Mouse (Mus musculus) fat pad, adult 2 months (tissue): ENCODE results near the gene Wrb.

Source experiments
- DNase-seq: peaks from one replicate; pipeline ENCODE4 v3.0.0-alpha.2; 2011; ENCODE audit warnings: low read depth, low spot score; ENCODE audit errors: extremely low read depth

Gene Wrb

DNA sequence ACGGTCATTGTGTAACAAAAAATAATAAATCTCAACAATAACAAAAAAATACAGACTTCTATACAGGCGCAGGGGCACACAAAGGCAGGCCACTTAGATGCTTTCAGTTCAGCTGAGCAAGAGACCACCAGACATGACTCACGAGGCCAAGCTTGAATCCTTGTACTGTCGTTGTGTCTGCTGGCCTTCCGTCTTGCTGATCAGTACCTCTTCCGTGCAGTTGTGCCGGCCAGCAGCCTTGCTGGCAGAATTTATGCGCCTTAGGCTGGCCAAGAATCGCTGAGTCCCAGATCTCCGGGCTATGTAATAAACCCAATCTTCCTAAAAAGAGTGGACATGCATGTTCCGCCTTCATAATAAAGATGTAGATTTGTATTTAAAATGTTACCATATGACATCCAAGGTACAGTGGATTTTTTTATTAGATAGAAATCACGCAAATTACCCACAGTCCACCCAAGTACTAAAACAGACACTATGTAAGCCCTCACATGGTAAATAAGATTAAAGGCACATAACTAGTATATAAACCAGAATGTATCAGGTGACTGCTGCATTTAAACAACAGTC is 13.4 kb downstream of the Wrb start:
- DNase-seq = no peak

DNA sequence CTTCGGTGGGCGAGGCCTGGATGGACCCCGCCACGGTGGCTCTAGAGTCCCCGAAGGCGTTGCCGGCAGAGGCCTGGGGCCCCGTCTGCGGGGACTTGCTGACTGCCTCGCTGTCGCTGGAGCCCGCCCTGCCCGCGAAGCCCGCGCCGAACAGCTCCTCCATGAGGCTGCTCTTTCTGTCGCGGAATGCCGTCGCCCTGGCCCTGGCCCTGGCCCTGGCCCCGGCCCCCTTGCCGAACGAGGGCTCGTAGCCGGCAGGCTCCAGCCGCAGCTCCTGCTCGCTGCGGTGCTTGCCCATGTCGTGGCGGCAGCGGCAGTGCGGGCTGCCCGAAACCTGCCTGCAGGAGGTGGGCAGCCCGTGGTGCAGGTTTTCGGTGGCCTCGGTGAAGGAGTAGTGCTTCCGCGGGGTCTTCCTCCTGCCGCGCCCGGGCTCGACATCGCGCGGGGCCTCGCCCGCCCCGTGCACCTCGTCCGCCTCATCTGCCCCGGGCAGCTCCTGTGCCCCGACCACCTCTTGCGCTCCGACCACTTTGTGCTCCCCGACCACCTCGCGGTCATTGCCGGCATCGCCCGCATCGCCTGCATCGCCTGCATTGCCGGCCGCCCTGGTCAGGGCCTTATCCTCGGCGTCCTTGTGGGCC is 14.0 kb downstream of the Wrb start:
- DNase-seq = no peak

DNA sequence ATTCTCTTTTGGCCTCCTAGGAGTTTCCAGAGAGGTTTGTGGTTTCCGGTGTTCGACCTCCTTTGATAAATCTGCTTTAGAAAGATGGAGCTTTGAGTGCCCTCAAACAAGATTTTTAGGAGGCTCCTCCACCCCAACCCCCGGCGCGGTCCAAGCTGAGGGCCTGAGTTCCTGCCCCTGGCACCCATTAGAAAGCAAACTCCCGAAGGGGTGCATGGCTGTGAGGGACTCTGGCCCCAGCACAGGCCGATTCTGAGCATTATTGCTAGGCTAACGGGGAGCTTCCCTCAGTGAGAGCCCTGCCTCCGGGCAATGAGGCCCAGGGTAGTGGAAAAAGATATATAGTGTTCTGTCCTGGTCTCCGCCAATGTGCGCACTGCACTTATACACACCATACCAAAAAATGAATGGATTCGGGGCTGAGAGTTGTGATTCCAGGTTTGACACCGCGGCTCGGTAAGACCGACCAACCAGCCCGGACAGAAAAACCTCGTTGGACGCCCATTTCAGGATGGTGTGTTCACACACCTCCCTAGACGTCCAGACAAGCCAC is 14.7 kb downstream of the Wrb start:
- DNase-seq = no peak

DNA sequence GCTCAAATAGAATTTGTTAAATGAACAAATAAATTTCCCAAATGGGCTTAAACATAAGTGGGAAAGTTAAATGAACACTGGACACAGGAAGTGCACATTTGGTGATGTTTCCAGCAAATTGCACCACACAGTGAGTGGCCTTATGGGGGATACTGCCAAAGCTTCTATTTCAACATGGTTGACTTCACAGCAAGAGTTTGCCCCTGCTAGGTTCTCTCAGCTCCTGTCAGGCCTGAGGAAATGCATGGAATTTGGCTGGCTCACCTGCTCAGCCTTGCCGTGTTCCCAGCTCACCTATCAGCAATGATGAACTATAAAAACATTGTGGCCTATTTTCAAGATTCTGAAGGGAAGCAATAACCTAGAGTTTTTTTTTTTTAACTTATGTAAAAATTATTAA is 15.7 kb downstream of the Wrb start:
- DNase-seq = no peak

DNA sequence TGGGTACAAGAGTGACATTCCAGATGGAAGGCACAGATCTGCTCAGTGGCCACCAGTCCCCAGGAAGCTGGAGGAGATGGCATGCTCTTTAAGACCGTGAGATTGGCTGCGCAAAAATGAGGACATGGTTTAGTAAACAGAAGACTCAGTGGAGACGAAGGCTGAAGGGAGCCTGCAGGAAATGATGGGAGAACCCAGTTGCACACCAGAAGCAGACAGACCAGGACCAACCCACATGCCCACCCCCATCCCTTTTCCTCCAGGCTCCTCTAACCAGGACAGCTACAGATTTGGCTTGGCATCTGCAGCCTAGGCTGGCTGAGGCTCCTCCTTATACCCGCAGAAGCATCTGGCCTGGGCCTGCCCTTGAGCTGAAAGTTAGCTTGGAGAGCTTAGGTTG is 16.1 kb downstream of the Wrb start:
- DNase-seq = no peak

DNA sequence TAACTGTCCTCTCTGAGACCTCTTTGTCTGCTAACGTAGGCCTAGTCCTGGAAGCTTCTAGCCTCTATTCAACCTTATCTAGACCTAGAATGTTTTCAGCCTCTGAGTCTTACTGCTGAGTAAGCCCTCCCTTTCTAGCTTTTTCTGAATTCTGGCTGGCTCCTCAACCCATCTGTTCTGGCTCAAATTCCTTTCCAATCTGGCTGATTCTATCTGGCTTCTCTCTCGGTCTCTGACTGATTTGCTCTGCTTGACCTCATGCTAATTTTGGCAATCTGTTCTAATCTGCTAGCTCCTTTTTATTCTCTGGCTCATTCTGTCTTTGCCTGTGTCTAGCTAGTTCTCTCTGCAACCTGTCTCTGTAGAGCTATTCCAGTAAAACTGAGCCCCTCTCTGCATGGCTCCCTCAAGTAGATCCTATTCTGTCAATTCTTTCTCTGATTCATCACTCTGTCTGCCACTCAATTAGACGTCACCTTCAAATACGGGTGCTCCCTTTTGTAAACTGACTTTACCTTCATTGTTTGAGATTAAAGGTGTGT is 20.6 kb downstream of the Wrb start:
- DNase-seq = no peak

DNA sequence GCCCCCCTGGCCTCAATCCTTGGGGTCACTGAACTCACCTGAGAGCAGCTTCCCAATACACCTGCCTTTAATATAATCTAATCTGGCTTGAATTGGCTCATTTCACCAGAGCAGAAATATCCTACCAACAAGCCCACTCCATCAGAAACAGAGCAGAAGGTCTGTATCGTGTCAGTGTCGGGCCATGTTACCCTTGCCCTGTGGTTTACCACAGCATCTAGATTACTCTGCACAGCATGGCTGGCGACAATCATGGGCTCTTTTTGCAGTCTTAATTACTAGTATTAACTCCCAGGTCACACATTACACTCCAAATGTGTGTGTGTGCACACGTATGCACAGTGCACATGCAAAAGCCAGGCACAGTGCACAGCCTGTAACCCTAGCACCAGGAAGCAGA is 23.6 kb downstream of the Wrb start:
- DNase-seq = no peak

DNA sequence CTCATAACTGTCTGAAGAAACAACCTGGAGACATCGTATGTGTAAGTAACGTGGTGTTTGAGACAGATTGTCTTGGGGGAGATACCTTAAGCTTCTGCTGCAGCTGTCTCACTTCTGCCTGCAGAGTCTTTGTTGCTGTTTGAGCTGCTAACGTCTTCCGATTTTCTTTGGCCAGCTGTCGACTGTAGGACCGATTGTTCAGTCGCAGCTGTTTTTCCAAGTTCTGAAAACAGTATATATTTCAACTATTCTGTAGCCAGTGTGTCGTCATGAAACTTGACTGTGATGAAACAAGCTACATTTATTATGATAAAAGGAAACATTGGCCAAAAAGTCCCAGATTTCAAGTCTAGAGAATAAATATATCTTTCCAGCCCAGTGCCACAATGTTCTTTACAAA is 28.4 kb downstream of the Wrb start:
- no peak for DNase-seq

DNA sequence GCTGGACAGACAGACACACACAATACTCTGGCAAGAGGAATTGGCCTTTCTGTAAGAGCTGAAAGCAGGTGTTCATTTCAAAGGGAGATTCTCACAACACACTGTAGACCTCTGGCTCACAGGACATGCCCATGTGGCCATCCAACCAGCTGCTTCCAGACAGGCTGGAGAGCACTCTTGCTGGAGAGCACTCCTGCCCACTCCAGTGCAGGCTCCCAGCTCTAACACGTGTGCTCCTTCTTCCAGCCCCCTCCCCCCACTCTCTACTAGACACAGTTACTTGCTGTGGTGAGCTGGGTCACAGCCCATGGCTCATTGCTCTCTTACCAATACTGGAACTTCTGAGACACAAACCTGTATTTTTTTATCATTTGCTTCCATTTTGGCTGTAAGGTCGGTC is 30.2 kb downstream of the Wrb start:
- DNase-seq = no peak

DNA sequence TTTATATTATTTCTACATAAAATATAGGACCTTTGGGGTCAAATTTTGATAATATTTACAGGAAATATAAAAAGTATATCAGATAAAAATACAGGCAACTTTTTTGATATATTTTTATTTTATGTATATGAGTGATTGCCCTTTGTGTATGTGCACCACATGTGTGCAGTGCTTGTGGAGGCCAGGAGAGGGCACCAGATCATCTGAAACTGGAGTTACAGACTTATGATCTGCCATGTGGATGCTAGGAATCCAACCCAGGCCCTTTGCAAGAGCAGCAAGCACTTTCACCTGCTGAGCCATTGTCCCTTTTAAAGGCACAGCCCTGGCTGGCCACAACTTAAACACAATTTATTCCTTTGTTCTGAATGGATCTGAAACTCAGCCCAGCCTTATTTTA is 33.9 kb downstream of the Wrb start:
- no peak for DNase-seq

DNA sequence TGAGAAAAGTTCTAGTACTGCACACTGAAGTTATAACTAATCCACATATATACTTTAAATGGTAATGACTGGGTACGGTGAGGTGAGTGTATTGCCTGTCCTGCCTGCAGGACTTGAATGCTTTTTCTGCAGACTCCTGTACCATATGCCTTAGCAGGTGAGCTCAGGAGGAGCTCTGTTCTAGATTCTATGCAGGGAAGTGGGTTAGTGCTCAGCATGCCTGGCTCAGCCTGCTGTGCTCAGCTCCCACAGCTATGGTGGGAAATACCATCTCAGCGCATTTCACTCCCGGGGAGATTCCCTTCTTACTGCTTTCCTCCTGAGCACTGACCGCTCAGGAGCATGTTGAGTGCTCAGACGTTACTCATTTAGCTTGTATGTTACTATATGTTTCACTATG is 42.4 kb downstream of the Wrb start:
- DNase-seq = no peak

DNA sequence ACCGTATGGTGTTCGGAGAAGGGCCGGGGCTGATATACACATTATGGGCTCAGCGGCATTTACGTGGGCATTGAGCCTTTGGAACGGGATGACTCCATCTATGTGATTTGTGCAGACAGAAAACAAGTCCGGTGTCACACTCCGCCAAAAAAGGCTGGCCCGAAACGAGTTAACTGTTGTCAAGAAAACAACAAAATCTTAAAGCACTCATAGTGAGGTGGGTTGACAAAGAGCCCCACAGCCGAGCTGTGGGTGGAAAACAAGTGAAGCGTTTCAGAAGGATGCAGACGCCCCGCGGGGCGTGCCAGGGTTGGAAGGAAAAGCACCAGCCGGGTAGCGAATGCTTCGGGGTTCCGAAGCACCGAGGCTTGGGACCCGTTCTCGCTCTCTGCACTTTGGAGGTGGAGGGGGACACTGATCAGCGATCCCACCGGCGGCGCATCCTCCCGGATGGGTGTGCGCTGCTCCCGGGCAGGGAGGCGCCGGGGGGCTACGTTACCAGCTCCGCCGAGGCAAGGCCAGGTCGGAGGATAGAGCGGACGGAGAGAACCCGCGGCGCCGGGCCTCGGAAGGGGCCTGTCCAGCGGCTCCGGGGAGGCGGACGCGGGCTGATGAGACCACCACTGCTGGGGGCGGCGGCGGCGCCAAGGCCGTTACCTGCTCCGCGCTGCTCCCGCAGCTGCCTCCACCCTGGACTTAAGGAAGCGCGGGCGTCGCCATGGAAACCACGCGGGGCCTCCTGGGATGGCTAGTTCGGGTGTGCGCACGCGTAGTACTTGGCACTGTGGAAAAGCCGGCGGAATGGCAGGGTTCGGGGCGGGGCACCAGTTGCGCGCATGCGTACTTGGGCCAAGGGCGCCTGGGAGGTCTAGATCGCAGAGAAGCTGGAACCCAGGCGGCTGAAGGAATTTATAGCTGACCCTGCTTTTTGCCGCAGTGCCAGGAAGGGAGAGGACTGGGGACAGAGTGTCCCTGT is 46.6 kb downstream of the Wrb start, which contains the start of gene Lca5l:
Gene Lca5l, minus strand, starts transcription at position 741 of the 976 bp plus-strand sequence.
- DNase-seq = peak; percentile 71

DNA sequence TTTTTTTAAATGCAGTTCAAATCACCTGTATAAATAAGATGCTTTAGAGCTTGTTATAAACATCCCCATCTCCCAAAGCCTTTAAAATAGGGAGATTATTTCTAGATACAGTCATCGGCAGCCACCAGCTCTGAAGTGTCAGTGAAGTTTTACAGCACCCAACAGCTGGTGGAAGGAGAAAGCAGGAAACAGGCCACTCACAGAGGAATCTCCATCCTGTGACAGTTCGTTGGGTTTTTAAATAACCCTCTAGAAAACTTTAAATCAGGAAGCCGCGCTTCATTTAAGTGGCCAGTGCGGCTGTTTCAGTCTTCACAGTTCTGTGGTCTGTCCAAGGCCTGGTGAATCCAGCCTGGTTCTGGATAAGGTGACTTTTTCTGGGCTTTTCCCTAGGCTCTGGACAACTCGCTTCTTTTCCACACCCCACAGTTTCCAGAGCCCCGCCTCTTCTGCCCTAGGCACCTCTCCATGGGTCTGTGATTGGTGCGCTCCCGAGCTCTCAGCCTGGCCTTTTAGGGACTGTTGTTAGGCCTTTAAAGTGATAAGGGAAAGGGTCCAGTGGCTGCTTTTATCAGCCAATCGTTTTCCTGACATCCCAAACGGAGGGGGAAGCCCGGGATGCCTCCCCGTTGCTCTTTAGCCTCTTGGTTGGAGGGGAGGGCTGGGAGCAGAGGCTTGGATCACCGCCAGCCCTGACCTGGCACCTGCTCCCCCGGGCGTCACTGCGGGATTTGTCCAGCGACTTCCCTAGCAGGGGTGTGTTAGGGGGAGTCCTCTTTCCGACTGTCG is 54.9 kb downstream of the Wrb start, which contains the start of gene Sh3bgr:
Gene Sh3bgr, plus strand, starts transcription at position 538 of the 789 bp plus-strand sequence.
- DNase-seq = no peak

DNA sequence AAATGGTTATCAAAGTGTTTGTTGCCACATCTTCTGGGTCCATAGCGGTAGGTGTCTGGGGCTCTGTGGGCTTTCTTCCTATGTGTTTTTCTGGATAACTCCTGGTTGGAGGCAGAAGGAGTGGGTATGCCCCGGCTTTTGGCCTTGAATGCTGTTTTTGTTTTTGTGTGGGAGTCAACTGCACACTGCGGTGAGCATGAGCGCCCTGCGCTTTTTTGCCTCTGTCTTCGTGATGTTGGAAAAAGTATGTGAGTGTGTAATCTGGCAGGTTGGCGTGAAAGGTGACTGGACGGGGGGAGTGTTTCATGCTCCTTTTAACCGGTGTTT is 55.5 kb downstream of the Wrb start:
- DNase-seq = no peak

DNA sequence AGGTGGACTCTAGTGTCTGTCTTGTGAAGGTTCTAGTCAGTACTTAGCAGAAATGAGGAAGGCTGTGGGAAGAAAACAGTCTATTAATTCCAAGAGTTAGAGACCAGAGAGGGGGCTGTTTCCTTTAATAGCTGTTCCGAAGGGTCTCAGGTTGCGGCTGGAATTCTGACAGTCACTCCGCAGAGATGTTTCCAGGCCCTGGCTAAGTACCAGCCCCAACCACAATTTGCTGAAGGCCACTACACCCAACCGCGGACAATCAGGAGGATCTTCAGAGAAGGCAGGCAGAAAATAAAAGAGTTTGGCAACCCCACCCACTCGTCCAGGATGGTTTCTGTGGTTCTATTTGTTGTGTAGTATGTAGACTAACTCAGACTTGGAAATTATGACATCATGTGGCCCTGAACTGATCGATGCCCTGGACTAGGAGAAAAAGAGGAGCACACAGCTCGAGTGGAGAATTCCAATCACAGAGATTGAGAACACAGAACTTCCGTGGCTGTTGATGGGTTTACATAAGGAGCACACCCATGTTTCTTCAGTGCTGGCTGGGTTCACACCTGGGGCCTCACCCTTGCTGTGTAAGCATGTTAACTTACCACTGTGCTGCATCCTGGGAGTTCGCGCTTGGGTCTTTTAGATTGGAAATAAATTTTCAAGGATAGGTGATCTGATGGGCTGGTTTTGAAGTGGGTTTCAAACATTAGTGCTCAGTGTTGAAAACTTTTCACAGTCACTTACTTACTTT is 56.5 kb downstream of the Wrb start:
- no peak for DNase-seq
